Mouse (Mus musculus): Measurements from ENCODE around the gene Baz1a.

DNA sequence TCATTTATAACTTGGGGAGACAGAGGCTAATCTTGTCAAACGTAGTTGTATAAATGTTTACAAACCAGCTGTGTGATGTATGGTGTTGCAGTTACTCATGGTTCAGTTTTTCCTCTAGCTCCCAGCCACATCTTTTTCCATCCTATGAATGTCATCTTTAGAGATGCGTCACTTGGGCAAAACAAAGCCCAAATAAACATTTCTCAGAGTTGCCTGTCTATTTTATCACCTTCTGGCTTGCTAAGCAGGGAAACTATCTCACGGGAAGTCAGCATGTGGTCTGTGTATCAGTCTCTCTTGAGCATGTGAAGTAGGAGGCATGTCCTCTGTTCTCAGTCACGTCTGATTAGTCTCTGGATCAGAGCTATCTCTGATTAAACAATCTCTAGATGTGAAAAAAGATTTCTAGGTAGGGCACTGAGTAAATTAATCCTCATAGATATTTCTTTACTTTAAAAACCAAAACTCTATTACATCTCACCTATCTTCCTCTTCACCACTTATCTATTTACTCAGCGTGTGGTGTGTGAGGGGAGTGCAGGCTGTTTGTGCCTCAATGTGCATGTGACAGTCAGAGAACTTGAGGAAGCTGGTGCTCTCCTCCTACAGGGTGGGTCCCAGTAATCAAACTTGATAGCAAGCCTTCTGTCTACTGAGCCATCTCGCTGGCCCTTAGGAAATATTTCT, 46.2 kb upstream of the Baz1a start:
- TF ChIP-seq POLR2A (IDR thresholded peaks at IDR 0.05; ENCODE audit: low read depth, low read length) (no peak), CTCF (IDR thresholded peaks at IDR 0.05; ENCODE audit: borderline replicate concordance, insufficient read depth, low read length) (no peak)

Measured in embryonic fibroblast, embryonic 13.5 days (primary cell).